Mouse (Mus musculus): Measurements from ENCODE around the gene Fam222a. TPM values are rescaled to one million over a fixed set of nuclear protein-coding genes. Genes with fewer than 3 reads are reported as not detected.

Gene Fam222a
- total RNA-seq (2014; rRNA removed; ENCODE audit: low replicate concordance): 0.97 and 5.0 TPM in 2 replicates
- polyA plus RNA-seq (2015; fragmentation: Nextera tagmentation; extraction: Ambion mirVana): 0.97 and 1.3 TPM in 2 replicates

DNA sequence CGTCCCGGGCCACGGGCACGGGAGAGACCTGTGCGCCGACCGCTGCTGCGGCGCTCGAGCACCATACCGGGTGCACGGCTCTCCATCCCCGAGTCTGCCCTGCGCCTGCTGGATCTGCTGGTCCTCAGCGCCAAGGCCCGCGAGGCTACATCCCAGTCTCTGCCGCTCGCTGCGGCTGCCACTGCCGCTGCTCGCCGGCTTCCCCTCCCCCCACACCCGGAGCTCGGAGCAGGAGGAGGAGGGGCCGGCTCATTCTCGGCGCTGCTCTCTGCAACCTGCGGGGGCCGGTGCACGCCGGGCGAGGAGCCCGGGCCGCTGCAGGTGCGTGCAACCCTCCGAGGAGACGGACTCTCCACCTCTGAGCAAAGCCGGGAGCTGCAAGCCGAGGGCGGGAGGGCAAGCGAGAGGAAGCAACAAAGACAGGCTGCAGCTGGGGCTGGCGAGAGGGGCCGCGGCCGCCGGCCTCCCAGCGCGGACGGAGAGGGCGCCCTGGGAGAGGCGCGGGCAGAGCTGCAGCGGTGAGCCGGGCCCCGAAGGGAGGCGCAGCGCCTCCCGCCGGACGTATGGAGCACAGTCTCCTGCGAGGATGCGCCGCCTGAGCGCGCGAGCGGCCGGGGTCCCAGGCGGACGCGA is at the start of gene Fam222a:
Gene Fam222a, plus strand, starts transcription at position 452 of the 633 bp plus-strand sequence.
- Histone ChIP-seq H3K4me3 (ENCODE audit: low read depth, low read length) (peak within 1 kb of the TSS; percentile 68), H3K27me3 (ENCODE audit: control insufficient read depth, insufficient read depth, low read length) (peaks cover 30% of the 10 kb centered on the region; the same call in 1 of the 2 replicates), H3K9ac (replicated peaks; ENCODE audit: low read depth, low read length) (peak within 1 kb of the TSS; percentile 34), H3K27ac (ENCODE audit: low read depth) (peak within 1 kb of the TSS; percentile 43), H3K4me2 (ENCODE audit: low read depth, low read length) (peak within 1 kb of the TSS; percentile 96), H3K4me1 (ENCODE audit: control insufficient read depth, insufficient read depth) (peaks cover 31% of the 10 kb centered on the region), H3K36me3 (replicated peaks; ENCODE audit: control insufficient read depth, insufficient read depth, low read length) (no peaks in the 10 kb centered on the region), H3K9me3 (replicated peaks; ENCODE audit: control insufficient read depth, low read length) (peaks cover 8% of the 10 kb centered on the region; the same call in 1 of the 2 replicates)
- ATAC-seq (ENCODE audit: insufficient read depth, low read depth) (peak; percentile 58), DNase-seq (ENCODE audit: low spot score) (peak; percentile 51)
- under 1% methylated on average over 52 of the region's 72 CpGs for WGBS
- TF ChIP-seq EP300 (IDR thresholded peaks at IDR 0.05; ENCODE audit: low read depth) (no peak), CTCF (IDR thresholded peaks at IDR 0.05; ENCODE audit: low read depth) (peak; percentile 43)

DNA sequence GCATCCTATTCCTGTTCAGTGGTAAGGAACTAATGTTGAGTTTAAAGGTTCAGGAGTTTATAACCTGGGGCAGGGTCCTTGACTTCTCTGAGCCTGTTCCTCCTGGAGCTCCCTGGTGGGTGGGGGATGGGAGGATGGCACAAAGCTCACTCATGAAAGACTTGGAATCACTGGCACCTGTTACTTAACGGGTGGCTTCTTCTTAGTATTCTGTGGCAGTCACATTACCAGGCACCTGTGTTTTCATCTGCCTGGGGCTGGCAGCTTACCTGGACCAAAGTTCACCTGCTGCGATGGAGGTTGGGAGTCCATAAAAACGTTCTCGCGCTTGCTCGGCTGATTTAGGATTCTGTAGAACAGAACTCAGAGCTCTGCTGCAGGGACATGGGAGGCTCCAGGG is 39.5 kb upstream of the Fam222a start:
- H3K9ac ChIP-seq (replicated peaks; ENCODE audit: low read depth, low read length): no peak overlapping the region
- H3K36me3 ChIP-seq (replicated peaks; ENCODE audit: control insufficient read depth, insufficient read depth, low read length): no peaks in the 10 kb centered on the region
- H3K27ac ChIP-seq (ENCODE audit: low read depth): no peak overlapping the region
- no peaks in the 10 kb centered on the region for H3K27me3 ChIP-seq (ENCODE audit: control insufficient read depth, insufficient read depth, low read length)
- 74% methylated on average over 6 of the region's 6 CpGs for WGBS
- H3K4me2 ChIP-seq (ENCODE audit: low read depth, low read length): no peak overlapping the region
- H3K4me3 ChIP-seq (ENCODE audit: low read depth, low read length): no peak overlapping the region
- ATAC-seq (ENCODE audit: insufficient read depth, low read depth) (no peak), DNase-seq (ENCODE audit: low spot score) (no peak)
- no peaks in the 10 kb centered on the region for H3K4me1 ChIP-seq (ENCODE audit: control insufficient read depth, insufficient read depth)
- TF ChIP-seq EP300 (IDR thresholded peaks at IDR 0.05; ENCODE audit: low read depth) (no peak), CTCF (IDR thresholded peaks at IDR 0.05; ENCODE audit: low read depth) (no peak)
- no peaks in the 10 kb centered on the region for H3K9me3 ChIP-seq (replicated peaks; ENCODE audit: control insufficient read depth, low read length)

DNA sequence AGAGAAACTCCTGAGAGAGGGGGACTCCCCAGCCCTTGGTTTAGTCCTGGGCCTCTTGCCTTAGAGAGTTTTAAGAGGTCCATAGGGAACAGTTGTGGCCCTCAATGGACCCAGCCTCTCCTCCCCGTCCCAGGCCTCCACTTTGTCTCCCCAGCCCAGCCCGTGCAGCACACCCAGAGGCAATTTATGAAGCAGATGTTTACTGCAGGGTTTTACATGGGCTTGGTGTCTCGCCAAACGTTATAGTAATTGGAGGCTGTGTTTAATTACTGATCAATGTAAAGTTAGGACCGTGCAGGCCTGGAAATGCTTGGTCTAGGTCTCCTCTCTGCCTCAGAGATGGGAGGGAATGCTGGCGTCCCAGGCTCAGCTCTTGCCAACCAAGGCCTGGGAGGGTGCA is 37.5 kb upstream of the Fam222a start:
- no peak overlapping the region for H3K4me3 ChIP-seq (ENCODE audit: low read depth, low read length)
- H3K27ac ChIP-seq (ENCODE audit: low read depth): no peak overlapping the region
- H3K36me3 ChIP-seq (replicated peaks; ENCODE audit: control insufficient read depth, insufficient read depth, low read length): no peaks in the 10 kb centered on the region
- no peaks in the 10 kb centered on the region for H3K9me3 ChIP-seq (replicated peaks; ENCODE audit: control insufficient read depth, low read length)
- no peak for ATAC-seq (ENCODE audit: insufficient read depth, low read depth)
- no peak for DNase-seq (ENCODE audit: low spot score)
- no peaks in the 10 kb centered on the region for H3K27me3 ChIP-seq (ENCODE audit: control insufficient read depth, insufficient read depth, low read length)
- 68% methylated on average over 6 of the region's 6 CpGs for WGBS
- no peaks in the 10 kb centered on the region for H3K4me1 ChIP-seq (ENCODE audit: control insufficient read depth, insufficient read depth)
- no peak overlapping the region for H3K4me2 ChIP-seq (ENCODE audit: low read depth, low read length)
- TF ChIP-seq CTCF (IDR thresholded peaks at IDR 0.05; ENCODE audit: low read depth) (no peak), EP300 (IDR thresholded peaks at IDR 0.05; ENCODE audit: low read depth) (no peak)
- H3K9ac ChIP-seq (replicated peaks; ENCODE audit: low read depth, low read length): no peak overlapping the region

DNA sequence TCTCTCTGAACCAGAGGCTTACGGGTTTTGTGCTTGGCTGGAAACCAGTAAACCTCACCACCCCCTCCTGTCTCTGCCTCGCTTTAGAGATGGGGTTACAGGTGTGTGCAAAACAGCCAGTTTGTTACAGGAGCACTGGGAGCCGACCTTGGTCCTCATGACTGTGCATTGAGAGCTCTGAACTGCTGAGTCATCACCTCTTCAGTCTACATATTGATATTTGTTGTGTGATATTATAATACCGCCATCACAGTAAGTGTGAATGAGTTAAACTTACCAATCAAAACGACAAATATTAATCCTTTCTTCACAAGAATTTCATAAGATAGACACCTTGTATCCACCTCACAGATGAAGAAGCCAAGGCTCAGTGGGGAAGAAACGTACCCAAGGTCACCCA is 35.8 kb upstream of the Fam222a start:
- Histone ChIP-seq H3K36me3 (replicated peaks; ENCODE audit: control insufficient read depth, insufficient read depth, low read length) (no peaks in the 10 kb centered on the region), H3K27ac (ENCODE audit: low read depth) (no peak overlapping the region), H3K4me2 (ENCODE audit: low read depth, low read length) (no peak overlapping the region), H3K4me1 (ENCODE audit: control insufficient read depth, insufficient read depth) (no peaks in the 10 kb centered on the region), H3K4me3 (ENCODE audit: low read depth, low read length) (no peak overlapping the region), H3K27me3 (ENCODE audit: control insufficient read depth, insufficient read depth, low read length) (peaks cover under 1% of the 10 kb centered on the region; the same call in 1 of the 2 replicates), H3K9me3 (replicated peaks; ENCODE audit: control insufficient read depth, low read length) (no peaks in the 10 kb centered on the region), H3K9ac (replicated peaks; ENCODE audit: low read depth, low read length) (no peak overlapping the region)
- DNase-seq (ENCODE audit: low spot score) (no peak), ATAC-seq (ENCODE audit: insufficient read depth, low read depth) (no peak)
- WGBS: 70% methylated on average over 6 of the region's 6 CpGs
- TF ChIP-seq CTCF (IDR thresholded peaks at IDR 0.05; ENCODE audit: low read depth) (no peak), EP300 (IDR thresholded peaks at IDR 0.05; ENCODE audit: low read depth) (no peak)

DNA sequence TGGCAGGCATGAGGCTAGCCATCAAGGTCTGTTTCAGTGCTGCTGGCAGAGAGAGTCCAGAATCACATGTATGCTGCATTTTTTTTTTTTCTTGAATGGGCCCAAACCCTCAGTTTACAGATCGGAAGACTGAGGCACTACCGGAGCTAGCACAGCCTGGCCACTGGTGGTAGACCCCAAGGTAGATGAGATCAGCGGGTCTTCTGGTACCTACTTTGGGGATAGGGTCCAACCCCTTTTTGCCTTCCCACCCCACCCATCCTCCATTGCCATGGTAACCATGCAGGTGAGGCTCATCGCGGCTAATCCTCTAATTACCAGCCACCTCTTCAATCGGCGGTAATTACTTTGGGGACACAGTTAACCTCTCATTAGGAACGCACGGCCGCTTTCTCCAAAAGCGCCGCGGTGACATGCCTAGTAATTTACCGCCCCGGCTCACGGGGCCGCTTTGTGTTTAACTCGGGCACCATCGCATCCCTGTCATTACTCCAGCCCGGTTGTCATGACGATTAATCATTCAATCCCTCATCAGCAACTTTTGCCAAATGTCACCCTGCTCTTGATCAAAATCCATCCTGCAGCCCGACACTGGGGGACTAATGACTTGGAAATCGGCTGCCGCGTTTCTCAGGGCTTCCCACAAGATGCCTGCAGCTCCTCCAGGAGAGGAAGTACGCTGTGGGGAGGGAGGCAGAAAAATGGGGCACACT is 30.4 kb upstream of the Fam222a start:
- Histone ChIP-seq H3K4me1 (ENCODE audit: control insufficient read depth, insufficient read depth) (peaks cover 14% of the 10 kb centered on the region), H3K4me3 (ENCODE audit: low read depth, low read length) (no peak overlapping the region), H3K9me3 (replicated peaks; ENCODE audit: control insufficient read depth, low read length) (no peaks in the 10 kb centered on the region), H3K27me3 (ENCODE audit: control insufficient read depth, insufficient read depth, low read length) (peaks cover 16% of the 10 kb centered on the region), H3K36me3 (replicated peaks; ENCODE audit: control insufficient read depth, insufficient read depth, low read length) (no peaks in the 10 kb centered on the region), H3K4me2 (ENCODE audit: low read depth, low read length) (0 out of 2 replicates have a peak overlapping the region, but pooled peaks have one; percentile 11), H3K27ac (ENCODE audit: low read depth) (no peak overlapping the region), H3K9ac (replicated peaks; ENCODE audit: low read depth, low read length) (no peak overlapping the region)
- DNase-seq (ENCODE audit: low spot score) (no peak), ATAC-seq (ENCODE audit: insufficient read depth, low read depth) (no peak)
- TF ChIP-seq EP300 (IDR thresholded peaks at IDR 0.05; ENCODE audit: low read depth): no peak
- no peak for TF ChIP-seq CTCF (IDR thresholded peaks at IDR 0.05; ENCODE audit: low read depth)
- 11% methylated on average over 26 of the region's 26 CpGs for WGBS

All from heart, postnatal 0 days (tissue).